Mouse (Mus musculus): ENCODE results near the gene Cnnm3. TPM values are rescaled to one million over a fixed set of nuclear protein-coding genes. Genes with fewer than 3 reads are reported as not detected.
"Not testable (repeated sequence)": the region's sequence is repeated elsewhere in the genome, so short reads cannot be mapped to it uniquely, and the experiment has no call there.

Cnnm3 gene
- total RNA-seq, 2 experiments from 2014 or later: 9.4 to 10.5 TPM

DNA sequence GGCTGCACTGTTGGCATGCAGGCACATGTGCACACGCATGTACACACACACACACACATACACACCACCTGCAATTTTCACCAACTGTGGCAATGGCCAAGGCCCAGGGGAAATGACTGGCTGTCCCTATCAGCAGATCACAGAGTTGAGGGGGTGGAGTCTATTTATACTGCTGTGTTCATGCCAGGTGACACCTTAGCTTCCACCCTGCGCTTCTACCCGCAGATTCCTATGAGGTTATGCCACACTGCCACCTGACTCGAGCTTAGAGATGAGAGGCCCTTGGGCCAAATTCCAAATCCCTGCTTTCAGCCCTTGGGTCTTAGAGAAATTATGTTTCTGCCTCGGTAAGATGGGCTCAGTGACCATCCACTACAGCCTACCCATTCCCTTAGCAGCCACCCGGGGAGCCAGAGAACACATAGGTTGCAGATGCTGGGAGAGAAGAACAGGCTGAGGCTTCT, 23.0 kb downstream of the Cnnm3 start:
- ATAC-seq (replicated peaks; ENCODE audit: low FRiP score, poor library complexity, severe bottlenecking): 0 out of 2 replicates have a peak, but pooled peaks have one; percentile 26

DNA sequence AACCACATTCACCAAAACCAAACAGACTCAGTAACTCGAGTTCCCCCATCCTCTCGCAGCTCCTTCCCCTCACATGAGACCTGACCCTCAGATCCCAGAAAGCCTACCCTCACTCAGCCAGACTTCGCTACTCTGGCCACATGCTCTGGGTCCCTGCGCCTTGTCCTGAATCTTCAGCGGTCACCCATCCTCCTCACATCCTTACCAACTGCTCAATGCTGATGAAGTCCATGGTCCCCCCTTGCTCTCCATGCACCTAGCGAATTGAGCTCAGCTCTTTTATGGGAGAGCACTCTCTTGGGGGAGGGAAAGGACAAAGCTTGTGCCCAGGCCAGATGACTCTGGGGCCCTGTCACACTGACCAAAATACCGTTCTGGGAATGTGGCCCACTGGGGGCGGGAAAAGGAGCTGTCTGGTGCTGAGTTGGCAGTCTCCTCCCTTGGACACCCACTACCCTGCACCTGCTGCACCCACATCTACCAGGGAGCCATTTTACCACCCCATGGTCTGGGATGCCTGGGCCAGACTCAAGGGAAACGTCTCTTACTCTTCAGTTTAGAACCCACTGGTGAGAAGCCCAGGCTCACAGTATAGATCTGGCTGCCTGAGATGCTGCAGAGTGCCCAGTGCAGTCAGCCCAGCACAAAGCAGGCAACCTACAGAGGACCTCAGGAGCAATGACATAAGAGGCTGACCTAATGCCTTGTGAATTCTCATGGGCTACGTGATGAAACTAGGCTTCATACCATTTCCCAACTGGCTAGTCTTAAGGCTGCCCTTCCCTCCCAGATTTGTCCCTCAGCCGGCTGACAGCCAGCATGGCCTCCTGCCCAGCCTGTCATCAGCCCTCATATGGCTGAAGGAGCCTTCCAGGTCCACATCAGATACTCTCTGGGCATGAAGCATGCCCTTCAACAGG, 24.1 kb downstream of the Cnnm3 start:
- ATAC-seq (replicated peaks; ENCODE audit: low FRiP score, poor library complexity, severe bottlenecking): no peak

DNA sequence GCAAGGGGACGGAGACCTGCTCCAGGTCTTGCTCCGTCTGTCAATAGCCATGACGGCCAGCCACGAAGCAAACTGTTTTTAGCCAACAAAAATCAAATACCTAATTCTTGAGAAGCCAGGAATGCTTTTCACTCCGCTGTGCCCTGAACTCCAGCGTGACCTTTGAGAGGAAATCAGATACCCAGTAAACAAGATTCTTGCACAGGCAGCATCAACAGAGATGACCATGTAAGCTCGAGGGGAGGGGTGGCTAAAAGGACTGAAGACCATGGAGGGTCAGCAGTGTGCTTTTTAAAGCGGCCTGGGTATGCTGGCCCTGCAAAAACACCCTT, 24.7 kb downstream of the Cnnm3 start:
- ATAC-seq (replicated peaks; ENCODE audit: low FRiP score, poor library complexity, severe bottlenecking): no peak

DNA sequence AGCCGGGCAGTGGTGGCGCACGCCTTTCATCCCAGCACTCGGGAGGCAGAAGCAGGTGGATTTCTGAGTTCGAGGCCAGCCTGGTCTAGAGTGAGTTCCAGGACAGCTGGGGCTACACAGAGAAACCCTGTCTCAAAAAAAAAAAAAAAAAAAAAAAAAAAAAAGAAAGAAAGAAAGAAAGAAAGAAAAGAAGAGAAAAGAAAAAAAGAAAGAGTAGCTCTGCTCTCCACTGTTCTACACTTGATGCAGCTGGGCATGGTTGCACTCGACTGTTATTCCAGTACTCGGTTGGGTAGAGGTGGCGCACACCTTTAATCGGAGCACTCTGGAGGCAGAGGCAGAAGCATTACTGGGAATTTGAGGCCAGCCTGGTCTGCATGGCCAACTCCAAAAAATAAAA, 25.1 kb downstream of the Cnnm3 start, which contains the start of gene Ankrd23:
TSS of gene Ankrd23 (minus strand) at position 101 of the 400 bp plus-strand sequence.
- not testable (repeated sequence) for ATAC-seq (replicated peaks; ENCODE audit: low FRiP score, poor library complexity, severe bottlenecking)

DNA sequence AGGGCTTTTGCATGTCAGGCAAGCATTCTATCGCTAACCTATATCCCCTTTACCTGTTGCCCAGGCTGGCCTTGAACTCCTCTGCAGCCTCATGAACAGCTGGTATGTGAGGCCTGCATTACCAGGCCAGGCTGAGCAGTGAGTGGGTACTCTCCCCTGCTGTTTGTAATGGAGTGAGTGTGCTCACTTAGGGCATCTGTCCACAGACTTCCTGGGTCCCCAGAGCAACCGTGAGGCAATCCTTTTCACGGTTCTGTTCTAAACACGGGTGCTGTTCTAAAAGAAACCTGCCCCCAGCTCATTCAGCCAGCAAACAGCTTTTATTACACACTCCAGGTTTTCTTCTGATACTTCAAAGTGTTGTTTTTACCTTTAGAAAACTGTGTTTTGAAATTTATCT, 27.1 kb downstream of the Cnnm3 start:
- no peak for ATAC-seq (replicated peaks; ENCODE audit: low FRiP score, poor library complexity, severe bottlenecking)

DNA sequence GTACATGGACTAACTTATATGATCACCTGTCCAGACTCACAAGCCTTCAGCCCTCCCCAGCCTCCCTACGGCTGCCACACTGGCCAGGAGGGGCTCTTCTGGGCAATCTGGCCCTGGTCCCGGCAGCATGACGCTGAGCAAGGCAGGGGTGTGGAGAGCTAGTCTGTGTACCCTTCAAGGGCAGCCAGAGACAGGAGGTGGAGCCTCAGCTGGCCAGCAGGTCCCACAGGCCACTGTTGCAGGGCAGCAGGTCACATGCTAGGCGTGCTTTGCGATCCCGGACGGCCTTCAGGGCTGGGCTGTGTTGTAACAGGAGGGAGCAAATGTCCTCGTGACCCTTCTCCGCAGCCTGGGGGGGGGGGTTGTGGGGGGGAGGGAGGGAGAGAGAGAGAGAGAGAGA, 27.5 kb downstream of the Cnnm3 start, which contains the start of gene Gm42417:
TSS of gene Gm42417 (minus strand) at position 244 of the 400 bp plus-strand sequence.
- ATAC-seq (replicated peaks; ENCODE audit: low FRiP score, poor library complexity, severe bottlenecking): no peak

DNA sequence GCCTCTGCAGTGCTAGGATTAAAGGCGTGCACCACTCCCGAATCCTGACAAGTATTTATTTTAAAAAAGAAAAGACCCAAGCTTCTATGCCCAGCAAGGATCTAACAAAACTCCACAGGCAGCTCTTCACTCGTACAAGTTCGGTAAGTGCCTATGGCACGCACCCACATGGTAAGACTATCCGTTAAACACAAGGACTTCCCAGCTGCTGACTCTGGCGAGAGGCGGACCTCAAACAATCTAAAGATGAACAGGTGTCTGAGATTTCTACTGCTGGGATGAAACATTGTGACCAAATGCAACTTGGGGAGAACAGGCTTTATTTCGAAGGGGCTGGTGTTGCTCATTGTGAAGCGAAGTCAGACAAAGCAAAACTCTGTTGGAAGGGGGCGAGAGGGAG, 28.5 kb downstream of the Cnnm3 start:
- no peak for ATAC-seq (replicated peaks; ENCODE audit: low FRiP score, poor library complexity, severe bottlenecking)

DNA sequence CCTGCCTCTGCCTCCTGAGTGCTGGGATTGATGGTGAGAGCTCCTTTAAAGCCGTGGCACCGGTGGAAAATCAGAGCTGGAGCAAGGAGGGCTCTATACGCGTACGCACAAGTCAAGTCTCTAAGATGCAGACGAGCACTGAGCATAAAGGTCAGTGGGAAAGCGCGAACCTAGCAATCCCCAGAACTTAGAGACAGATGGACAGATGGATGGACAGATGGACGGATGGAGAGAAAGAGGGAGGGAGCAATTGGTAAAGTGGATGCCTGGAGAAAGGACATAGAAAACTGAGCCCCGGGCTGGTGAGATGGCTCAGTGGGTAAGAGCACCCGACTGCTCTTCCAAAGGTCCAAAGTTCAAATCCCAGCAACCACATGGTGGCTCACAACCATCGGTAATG, 29.1 kb downstream of the Cnnm3 start:
- no peak for ATAC-seq (replicated peaks; ENCODE audit: low FRiP score, poor library complexity, severe bottlenecking)

DNA sequence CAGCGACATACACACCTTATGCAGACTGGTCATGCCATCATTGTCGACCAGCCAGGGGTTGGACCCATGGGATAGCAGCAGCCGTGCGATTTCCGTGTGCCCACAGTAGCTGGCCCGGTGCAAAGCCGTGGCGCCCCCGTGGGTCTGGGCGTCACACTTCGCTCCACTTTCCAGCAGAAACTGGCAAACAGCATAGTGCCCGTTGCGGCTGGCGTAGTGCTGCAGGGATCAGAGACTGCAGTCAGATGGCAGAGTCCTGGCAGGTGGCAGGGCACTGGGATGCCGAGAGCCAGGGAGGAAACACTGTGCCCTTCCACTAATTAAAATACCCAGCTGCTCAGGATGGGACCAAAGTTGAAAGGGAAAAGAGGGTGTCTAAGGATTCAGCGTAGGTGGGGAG, 30.2 kb downstream of the Cnnm3 start:
- no peak for ATAC-seq (replicated peaks; ENCODE audit: low FRiP score, poor library complexity, severe bottlenecking)

DNA sequence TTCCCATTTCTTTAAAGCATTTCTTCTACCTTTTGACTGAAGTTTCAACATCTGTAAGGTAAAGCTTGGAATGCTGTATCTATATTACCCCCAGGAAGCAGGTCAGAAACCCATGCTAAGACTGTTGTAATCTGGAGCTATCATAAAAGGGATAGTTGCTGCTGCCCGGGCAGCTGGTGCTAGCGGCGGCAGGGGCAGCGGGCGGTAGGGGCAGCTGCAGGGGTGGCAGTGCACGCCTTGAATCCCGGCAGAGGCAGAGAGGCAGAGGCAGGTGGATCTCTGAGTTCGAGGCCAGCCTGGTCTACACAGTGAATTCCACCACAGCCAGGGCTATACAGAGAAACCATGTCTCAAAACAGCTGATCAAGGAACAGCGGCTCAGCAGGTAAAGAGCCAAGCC, 31.3 kb downstream of the Cnnm3 start:
- no peak for ATAC-seq (replicated peaks; ENCODE audit: low FRiP score, poor library complexity, severe bottlenecking)

DNA sequence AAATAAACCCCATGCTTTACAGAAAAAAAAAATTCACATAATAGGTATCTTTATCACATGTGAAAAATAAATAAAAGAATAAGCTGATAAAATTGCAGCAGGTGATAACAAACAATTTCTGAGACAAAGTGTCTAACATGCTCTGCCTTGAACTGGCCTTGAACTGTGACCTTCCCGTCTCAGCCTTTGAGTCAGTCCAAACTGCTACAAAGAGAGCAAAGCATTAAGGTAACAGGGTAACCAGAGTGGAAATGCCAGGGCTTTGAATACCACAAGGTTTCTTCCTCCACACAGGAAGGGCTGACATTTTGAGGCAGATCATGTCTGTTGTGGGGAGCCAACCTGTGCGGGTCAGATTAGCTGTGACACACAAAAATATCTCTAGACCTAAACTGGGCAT, 33.7 kb downstream of the Cnnm3 start:
- ATAC-seq (replicated peaks; ENCODE audit: low FRiP score, poor library complexity, severe bottlenecking): no peak

DNA sequence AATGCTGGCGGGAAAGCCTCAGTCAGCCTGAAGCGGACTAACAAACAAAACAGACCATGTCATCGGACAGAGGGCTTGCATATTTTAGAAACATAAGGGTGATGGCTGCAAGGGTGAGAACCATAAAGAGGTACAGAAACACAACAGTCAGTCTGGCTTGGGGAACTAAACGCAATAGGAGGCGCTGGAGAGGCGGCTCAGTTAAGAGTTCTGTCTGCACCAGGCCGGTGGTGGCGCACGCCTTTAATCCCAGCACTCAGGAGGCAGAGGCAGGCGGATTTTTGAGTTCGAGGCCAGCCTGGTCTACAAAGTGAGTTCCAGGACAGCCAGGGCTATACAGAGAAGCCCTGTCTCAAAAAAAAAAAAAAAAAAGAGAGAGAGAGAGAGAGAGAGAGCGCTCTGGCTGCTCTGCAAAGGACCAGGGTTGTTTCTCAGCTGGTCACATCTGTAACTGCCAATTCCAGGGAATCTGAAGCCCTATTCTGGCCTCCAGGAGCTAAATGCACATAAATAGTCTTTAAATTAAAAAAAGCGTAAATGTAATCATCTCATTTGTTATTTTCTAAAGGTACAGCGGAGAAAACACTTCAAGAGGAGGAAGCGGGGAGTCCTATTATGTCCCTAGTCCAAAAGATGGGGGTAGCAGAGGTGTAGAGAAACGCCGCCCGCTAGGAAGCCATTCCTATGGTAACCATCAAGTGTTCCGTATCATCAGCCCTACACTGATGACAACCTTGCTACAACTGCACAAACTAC, 34.4 kb downstream of the Cnnm3 start:
- ATAC-seq (replicated peaks; ENCODE audit: low FRiP score, poor library complexity, severe bottlenecking): no peak

DNA sequence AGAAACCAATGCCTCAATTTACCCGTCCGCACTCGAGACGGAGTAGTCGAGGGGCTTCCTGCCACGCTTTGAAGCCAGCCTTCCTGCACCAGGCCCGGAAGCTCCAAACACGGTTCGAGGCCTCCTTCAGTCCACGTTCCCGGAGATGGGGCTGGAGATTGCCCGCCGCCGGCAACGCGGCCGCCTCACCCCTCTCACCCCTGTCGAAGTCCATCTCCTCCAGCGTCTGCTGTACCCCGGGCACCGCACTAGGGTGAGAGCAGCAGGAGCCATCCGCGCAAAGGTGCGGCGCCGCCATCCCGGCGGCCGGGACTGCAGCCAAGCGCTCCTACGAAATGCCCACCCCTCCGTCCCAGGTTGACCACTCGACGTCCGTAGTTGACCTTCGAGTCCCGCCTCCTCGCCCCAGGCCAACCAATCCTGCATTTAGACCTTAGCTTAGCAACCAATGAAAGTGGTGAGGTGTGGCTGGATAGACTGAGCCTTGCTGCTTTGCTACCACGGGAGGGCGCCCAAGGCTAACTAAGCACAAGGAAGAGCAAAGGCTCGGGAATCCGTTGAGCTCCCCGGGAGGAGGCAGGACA, 35.3 kb downstream of the Cnnm3 start, which contains the start of gene Ankrd39:
TSS of gene Ankrd39 (minus strand) at position 558 of the 584 bp plus-strand sequence.
- ATAC-seq (replicated peaks; ENCODE audit: low FRiP score, poor library complexity, severe bottlenecking): peak; percentile 99

DNA sequence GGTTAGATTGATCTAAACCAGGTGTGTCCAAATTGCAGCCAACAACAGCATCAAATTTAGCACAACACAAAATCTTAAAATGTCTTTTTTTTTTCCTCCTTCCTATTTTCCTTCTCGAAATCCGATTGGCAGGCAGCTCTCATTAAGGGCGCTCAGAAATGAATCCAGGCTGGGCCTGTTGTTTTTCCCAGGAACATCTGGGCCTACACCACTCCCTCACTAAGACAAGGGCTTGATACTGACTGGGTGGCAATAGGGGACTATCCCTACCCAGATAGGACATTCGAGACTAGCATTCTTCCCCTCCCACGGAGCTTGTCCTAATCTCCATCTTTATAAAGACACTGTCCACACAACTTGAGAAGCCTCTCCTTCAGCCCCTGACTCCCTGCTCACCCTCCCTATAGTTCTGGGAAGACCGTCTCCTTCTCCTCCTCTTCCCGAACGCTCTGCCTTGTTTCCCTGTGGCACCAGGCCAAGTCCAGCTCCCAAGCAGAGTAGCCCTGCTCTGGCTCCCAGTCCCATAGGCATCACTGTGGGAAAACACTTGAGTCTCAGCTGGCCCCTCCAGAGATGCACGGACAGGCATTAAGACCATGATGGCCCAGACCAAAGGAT, 36.4 kb downstream of the Cnnm3 start:
- ATAC-seq (replicated peaks; ENCODE audit: low FRiP score, poor library complexity, severe bottlenecking): no peak

DNA sequence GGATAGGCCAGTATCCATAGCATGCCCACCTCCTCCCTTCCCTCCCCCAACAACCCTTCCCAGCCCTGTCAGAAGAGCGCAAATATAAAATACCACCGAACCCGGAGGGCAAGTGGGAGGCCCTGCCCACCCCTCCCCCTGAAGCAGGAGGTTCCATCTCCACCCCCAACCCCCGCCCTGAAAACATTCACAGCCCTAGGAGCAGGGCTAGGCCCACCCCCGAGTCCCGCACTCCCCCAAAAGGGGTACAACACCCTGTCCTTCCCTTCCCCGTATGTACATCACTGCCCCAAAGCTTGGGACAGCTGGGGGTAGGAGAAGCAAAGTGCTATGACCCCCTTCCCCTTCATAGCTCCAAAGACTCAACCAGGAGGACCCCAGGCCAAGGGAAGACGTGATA, 37.1 kb downstream of the Cnnm3 start:
- no peak for ATAC-seq (replicated peaks; ENCODE audit: low FRiP score, poor library complexity, severe bottlenecking)

DNA sequence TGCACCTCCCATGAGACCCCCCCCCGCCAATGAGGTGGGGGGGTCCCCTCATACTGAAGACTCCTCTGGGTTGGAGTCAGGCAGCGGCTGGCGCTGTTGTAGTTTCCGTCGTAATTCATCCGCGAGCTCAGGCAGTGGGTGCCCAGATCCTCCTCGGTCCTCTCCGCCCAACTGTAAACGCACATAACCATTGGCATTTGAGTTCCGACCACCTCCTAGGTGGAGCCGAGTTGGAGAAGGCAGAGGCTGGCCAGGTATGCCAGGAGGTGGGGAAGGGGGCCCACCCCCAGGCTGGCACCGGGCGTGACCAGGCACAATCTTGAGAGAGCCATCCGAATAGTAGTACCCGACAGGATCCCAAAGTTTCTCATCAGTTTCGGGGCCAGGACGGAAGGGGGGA, 37.8 kb downstream of the Cnnm3 start:
- ATAC-seq (replicated peaks; ENCODE audit: low FRiP score, poor library complexity, severe bottlenecking): no peak

DNA sequence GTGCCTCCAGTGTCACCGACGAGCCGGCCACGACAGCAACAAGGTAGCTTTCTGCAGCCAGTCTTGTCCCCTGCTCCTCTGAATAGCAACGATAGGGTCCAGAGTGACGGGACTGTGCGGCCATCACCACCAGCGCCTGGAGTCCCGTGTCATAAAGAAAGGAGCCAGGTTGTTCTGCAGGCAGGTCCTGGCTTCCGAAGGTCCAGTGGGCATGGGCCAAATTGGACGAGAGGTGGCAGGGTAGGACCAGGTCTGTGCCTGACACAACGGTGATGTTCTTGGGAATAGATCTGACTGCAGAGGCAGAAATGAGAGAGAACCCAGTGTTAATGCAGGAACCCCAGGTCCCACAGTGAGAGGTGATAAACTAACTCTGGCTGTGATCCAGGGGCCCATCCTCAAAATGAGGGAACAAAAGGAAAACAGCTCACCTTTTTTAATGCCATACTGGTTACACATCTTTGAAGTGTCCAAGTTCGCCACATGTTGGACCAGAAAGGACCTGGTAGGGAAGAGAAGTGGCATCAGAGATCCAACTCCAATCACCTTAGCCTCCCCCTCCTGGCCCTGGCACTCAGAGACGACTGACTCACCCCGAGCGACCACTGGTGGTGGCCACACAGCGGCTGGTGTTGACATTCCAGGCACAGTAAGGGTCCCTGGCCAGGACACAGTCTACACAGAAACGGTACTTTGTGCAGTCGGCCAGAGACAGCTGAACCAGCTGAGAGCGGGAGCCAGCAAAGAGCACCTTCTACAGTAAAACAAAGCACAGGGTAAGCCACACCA, 38.6 kb downstream of the Cnnm3 start:
- no peak for ATAC-seq (replicated peaks; ENCODE audit: low FRiP score, poor library complexity, severe bottlenecking)

DNA sequence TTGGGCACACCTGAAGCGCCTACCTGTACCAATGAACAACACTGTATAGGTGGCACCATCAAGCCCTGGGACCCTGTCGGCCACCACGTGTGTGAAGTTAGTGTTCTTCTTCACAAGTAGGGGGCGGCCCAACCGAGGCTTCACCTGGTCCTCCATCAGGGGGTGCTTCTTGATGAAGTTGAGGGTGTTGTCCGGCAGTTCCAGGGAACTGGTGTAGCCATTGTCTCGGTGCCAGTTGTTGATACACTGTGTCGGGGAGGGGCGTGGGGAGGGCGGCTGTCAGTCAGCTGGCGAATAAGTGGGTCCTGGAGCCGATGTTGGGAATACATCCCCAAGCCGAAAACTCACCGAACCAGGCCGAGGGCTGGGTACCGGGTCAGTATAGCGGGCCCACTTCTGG, 40.2 kb downstream of the Cnnm3 start:
- ATAC-seq (replicated peaks; ENCODE audit: low FRiP score, poor library complexity, severe bottlenecking): no peak

DNA sequence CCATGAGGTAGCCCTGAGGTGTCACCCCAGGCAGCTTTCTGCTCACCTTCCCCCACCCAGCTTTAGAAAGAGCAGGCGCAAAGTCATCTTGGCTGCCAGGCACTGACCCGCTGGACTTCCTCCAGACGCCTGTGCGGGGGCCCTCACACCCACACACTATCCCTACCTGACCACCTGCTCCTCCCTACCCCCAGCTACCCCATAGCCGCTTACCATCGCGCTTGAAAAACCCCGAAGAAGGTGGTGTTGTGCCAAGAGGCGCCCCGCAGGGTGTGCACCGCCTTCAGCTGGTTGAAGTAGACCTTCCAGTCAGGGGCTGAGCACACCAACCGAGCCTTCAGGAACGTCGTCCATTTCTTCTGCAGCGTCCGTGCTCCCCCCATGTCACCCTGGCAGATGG, 40.8 kb downstream of the Cnnm3 start:
- ATAC-seq (replicated peaks; ENCODE audit: low FRiP score, poor library complexity, severe bottlenecking): no peak

All from erythroid progenitor cell, adult 5-6 weeks (primary cell).